Mouse (Mus musculus): Measurements from ENCODE around the gene Wasf2. TPM values are rescaled to one million over a fixed set of nuclear protein-coding genes. Genes with fewer than 3 reads are reported as not detected.

The Wasf2 gene
- total and polyA plus RNA-seq, 2 experiments from 2014 or later = 18.3 to 26.0 TPM

DNA sequence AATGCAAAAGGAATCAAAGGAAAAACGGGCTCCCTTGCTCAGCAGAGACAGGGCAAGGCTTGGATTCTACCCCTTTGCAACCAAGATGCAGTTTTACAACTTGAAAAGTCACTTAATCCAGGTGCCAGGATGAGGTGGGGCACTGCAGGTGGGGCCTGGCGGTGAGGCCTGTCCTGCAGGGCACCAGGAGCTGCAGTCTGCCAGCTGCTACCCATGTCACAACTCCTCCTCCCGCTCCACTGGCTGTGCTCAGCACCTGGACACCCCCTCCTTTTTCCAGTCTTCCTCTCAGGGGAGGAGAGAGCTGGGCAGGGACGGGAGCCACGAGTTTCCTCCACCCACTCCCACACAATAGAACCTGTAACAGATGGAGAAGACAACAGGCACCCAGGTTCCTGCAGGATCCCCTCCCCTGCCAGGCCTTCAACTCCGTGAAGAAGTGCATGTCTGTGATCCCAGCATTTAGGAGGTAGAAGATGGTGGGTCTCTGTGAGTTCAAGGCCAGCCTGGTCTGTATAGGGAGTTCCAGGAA lies 16.9 kb upstream of the Wasf2 start:
- DNase-seq (ENCODE audit: low spot score) (no peak), ATAC-seq (ENCODE audit: low FRiP score) (no peak)
- no peaks in the 10 kb centered on the region for H3K27me3 ChIP-seq (ENCODE audit: insufficient read depth, low read length)
- H3K4me3 ChIP-seq (ENCODE audit: low read depth, low read length) = no peak overlapping the region
- no peak for TF ChIP-seq CTCF (IDR thresholded peaks at IDR 0.05)
- H3K4me2 ChIP-seq (ENCODE audit: low read depth, low read length, poor library complexity, severe bottlenecking) = no peak overlapping the region
- no peak overlapping the region for H3K27ac ChIP-seq (ENCODE audit: low read depth, low read length)
- no peaks in the 10 kb centered on the region for H3K36me3 ChIP-seq (ENCODE audit: insufficient read depth, low read length)
- no peak overlapping the region for H3K9ac ChIP-seq (replicated peaks; ENCODE audit: low read length, poor library complexity, severe bottlenecking)
- no peaks in the 10 kb centered on the region for H3K9me3 ChIP-seq (ENCODE audit: low read length)
- H3K4me1 ChIP-seq (ENCODE audit: insufficient read depth, low read length) = peaks cover 3% of the 10 kb centered on the region
- 55% methylated on average over 6 of the region's 6 CpGs for WGBS

DNA sequence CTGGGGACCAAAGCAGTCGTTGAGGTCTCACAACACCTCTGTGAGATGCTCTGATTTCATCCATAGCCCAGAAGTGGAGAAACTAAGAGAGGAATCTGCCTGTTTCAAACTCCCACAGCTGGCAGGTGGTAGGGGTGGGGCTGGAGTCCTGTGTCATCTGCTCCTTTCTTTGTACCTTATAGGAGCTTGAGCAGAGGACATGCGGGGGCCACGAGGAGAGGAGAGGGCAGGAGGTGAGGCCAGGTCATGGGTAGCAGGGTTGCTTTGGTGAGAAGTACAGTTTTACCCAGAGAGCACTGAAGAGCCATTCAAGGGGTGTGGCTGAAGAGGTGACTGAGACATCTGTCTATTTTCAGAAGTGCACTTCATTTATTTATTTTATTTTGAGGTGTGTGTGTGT lies 15.5 kb upstream of the Wasf2 start:
- TF ChIP-seq CTCF (IDR thresholded peaks at IDR 0.05) = no peak
- Histone ChIP-seq H3K27me3 (ENCODE audit: insufficient read depth, low read length) (no peaks in the 10 kb centered on the region), H3K4me2 (ENCODE audit: low read depth, low read length, poor library complexity, severe bottlenecking) (no peak overlapping the region), H3K4me1 (ENCODE audit: insufficient read depth, low read length) (peaks cover 3% of the 10 kb centered on the region), H3K9ac (replicated peaks; ENCODE audit: low read length, poor library complexity, severe bottlenecking) (no peak overlapping the region), H3K4me3 (ENCODE audit: low read depth, low read length) (no peak overlapping the region), H3K36me3 (ENCODE audit: insufficient read depth, low read length) (no peaks in the 10 kb centered on the region), H3K27ac (ENCODE audit: low read depth, low read length) (no peak overlapping the region), H3K9me3 (ENCODE audit: low read length) (no peaks in the 10 kb centered on the region)
- WGBS = 81% methylated on average over 3 of the region's 3 CpGs
- no peak for ATAC-seq (ENCODE audit: low FRiP score)
- no peak for DNase-seq (ENCODE audit: low spot score)

GRCm38 (mm10) chr4:133115721-133116429 lies 14.4 kb upstream of the Wasf2 start:
- Histone ChIP-seq H3K9ac (replicated peaks; ENCODE audit: low read length, poor library complexity, severe bottlenecking) (no peak overlapping the region), H3K4me1 (ENCODE audit: insufficient read depth, low read length) (peaks cover 3% of the 10 kb centered on the region), H3K4me3 (ENCODE audit: low read depth, low read length) (no peak overlapping the region), H3K9me3 (ENCODE audit: low read length) (no peaks in the 10 kb centered on the region), H3K27me3 (ENCODE audit: insufficient read depth, low read length) (no peaks in the 10 kb centered on the region), H3K4me2 (ENCODE audit: low read depth, low read length, poor library complexity, severe bottlenecking) (no peak overlapping the region), H3K36me3 (ENCODE audit: insufficient read depth, low read length) (no peaks in the 10 kb centered on the region), H3K27ac (ENCODE audit: low read depth, low read length) (no peak overlapping the region)
- 65% methylated on average over 14 of the region's 14 CpGs for WGBS
- DNase-seq (ENCODE audit: low spot score) = no peak
- TF ChIP-seq CTCF (IDR thresholded peaks at IDR 0.05) = no peak
- no peak for ATAC-seq (ENCODE audit: low FRiP score)

DNA sequence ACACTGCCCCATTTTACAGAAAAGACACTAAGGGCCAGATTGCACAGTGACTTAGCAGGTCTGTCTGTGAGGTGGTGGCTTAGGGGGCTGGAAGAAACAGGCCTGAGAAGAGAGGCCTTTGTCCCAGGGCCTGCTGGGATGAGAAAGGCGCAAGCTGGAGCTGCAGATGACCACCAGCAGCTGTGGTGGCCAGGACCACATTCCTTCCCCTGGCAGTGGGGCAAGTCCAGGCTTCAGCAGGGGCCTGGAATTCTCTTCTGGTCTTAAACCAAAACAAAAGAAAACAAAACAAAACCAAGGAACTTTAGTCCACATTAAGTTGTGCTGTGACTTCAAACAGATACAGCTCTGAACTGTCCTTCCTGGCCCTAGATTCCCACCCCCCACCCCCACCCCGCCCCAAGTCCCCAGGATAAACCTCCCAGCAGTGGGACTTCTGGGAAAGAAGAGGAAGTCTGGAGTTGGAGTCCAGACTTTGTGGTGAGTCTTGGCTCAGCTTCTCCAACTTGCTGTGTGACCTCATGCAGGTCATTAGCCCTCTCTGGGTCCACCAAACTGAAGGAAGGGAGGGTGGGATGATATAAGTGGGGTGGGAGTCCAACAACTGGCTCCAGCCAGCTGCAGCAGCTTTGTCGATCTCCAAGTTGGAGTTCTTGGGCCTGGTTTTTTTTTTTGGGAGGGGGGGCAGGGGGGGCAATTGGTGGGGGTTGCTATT lies 13.4 kb upstream of the Wasf2 start:
- H3K27ac ChIP-seq (ENCODE audit: low read depth, low read length) = peak overlapping the region; percentile 75; the same call in 1 of the 2 replicates
- H3K9me3 ChIP-seq (ENCODE audit: low read length) = no peaks in the 10 kb centered on the region
- H3K9ac ChIP-seq (replicated peaks; ENCODE audit: low read length, poor library complexity, severe bottlenecking) = no peak overlapping the region
- ATAC-seq (ENCODE audit: low FRiP score) = no peak
- H3K36me3 ChIP-seq (ENCODE audit: insufficient read depth, low read length) = no peaks in the 10 kb centered on the region
- peaks cover 3% of the 10 kb centered on the region for H3K4me1 ChIP-seq (ENCODE audit: insufficient read depth, low read length)
- no peak for DNase-seq (ENCODE audit: low spot score)
- TF ChIP-seq CTCF (IDR thresholded peaks at IDR 0.05) = no peak
- WGBS = 61% methylated on average over 3 of the region's 3 CpGs
- no peaks in the 10 kb centered on the region for H3K27me3 ChIP-seq (ENCODE audit: insufficient read depth, low read length)
- H3K4me2 ChIP-seq (ENCODE audit: low read depth, low read length, poor library complexity, severe bottlenecking) = no peak overlapping the region
- H3K4me3 ChIP-seq (ENCODE audit: low read depth, low read length) = no peak overlapping the region

DNA sequence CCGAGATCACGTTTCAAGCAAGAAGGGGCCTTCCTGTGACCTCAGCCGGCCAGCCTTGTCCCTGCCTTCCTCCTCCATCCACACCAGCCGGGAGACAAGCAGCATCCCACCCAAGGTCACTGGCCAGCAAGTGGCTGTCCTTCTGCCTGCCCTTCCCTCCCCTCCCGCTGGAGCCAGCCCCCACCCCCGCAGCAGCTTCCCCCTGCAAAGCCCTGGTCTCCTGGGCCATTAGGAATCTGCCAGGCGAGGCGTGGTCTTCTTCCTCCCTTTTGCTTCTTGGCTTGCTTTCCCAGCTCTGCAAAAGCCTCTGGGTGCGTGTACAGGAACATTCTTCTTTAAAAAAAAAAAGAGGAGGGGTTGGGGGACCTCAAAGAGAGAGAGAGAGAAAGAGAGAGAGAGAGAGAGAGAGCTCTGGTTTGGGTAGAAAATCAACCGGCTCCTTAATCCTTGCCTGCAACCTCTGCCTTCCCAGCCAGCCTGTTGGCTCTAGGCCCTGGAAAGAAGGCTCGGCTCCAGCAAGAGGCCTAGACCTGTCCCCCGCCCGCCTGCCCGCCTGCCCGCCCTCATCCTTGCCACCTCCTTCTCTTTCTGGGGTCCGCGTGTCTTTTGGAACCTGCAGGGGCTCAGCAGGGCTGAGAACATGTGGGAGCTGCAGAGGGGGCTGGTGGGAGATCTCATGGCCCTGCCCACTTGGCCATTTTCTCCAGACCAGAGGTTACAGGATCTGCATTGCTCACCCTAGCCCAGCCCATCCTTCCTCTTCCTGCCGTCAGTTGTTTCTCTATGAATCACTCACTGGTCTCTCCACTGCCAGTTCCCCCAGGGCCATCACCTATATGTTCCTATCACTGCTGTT lies 12.5 kb upstream of the Wasf2 start:
- no peak for TF ChIP-seq CTCF (IDR thresholded peaks at IDR 0.05)
- 18% methylated on average over 18 of the region's 18 CpGs for WGBS
- H3K9ac ChIP-seq (replicated peaks; ENCODE audit: low read length, poor library complexity, severe bottlenecking) = 0 out of 2 replicates have a peak overlapping the region, but pooled peaks have one; percentile 50

More for the DNA sequence above, 12.5 kb upstream of the Wasf2 start:
- H3K4me3 ChIP-seq (ENCODE audit: low read depth, low read length) = no peak overlapping the region
- peak overlapping the region; percentile 75 for H3K27ac ChIP-seq (ENCODE audit: low read depth, low read length)
- DNase-seq (ENCODE audit: low spot score) = peak; percentile 76
- peak; percentile 20; the same call in 1 of the 2 replicates for ATAC-seq (ENCODE audit: low FRiP score)
- no peaks in the 10 kb centered on the region for H3K9me3 ChIP-seq (ENCODE audit: low read length)
- H3K4me1 ChIP-seq (ENCODE audit: insufficient read depth, low read length) = peaks cover 3% of the 10 kb centered on the region
- no peaks in the 10 kb centered on the region for H3K27me3 ChIP-seq (ENCODE audit: insufficient read depth, low read length)
- no peaks in the 10 kb centered on the region for H3K36me3 ChIP-seq (ENCODE audit: insufficient read depth, low read length)
- H3K4me2 ChIP-seq (ENCODE audit: low read depth, low read length, poor library complexity, severe bottlenecking) = peak overlapping the region; percentile 22; the same call in 1 of the 2 replicates
